Mouse (Mus musculus) kidney, adult 8-10 months (tissue): ENCODE data around the gene Disp2.

Source experiments
- DNase-seq, 2 experiments: peaks; one replicate each; pipeline ENCODE4 v3.0.0; 2022

The Disp2 gene

DNA sequence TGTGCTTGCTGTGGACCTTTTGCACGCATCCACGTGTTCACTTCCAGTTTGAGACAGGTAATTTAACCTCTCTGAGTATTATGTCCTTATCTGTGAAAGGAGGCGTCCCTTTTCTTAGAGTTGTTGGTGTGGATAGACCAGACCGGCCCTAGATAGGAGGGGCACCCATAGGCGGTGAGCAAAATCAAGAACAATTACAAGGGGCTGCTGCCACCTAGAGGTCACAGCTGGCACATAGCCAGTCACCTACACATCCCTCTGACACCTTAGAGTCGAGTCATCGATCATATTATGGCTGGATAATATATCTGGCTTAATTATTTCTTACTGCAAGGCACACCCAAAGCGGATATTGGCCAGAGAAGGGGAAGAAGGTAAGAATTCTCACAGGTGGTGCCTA is 19.7 kb upstream of the Disp2 start:
- DNase-seq = peak; percentile 43 to 62

DNA sequence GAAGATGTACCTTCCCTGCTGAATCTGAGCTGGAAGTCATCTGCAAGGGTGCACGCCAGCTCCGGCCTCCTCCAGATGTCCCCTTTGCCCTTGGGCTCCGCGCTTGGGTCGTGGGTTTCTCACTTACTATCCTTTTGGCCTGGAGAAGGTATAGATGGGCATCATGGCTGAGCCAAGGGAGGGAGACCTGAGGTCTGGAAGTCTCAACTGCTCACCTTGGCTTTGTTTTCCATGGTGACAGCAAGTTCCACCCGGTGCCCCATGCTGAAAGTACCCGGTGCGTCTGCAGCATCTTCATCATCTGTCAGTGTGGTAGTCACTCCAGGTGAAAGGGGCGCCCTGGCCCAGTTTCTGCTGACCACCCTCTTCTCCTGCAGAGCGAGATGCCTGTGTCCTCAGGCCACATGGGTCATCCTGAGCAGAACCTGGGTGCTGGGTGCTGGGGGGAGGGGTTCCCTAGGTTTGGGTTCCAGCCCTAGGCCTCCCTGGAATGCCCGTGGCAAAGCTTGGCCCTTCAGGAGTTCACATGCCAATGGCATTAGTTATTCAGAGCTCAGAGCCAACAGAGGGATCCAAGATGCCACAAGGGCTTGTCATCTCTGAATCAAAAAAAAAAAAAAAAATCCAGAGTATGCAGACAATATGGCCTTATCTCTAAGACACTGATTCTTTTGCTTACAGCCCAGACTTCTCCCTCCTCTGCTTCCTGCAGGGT is 19.1 kb upstream of the Disp2 start:
- DNase-seq = no peak

DNA sequence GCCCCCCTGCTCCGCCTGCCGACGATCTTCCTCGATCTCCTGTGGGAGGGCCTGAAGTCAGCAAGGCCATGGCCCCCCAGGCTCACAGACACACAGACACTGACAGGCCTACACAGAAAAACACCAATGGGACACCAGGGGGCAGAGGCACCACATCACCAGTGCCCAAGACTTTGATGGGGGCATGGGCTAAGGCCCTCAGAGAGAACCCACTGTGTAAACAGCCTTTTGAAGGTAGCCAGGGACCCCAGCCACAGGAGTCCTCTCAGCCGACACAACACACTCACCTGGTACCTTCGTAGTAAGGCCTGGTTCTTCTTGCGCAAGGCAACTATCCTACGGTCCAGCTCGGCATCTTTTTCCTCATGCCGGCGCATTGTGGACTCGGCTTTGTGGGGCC is 18.2 kb upstream of the Disp2 start:
- no peak for DNase-seq

DNA sequence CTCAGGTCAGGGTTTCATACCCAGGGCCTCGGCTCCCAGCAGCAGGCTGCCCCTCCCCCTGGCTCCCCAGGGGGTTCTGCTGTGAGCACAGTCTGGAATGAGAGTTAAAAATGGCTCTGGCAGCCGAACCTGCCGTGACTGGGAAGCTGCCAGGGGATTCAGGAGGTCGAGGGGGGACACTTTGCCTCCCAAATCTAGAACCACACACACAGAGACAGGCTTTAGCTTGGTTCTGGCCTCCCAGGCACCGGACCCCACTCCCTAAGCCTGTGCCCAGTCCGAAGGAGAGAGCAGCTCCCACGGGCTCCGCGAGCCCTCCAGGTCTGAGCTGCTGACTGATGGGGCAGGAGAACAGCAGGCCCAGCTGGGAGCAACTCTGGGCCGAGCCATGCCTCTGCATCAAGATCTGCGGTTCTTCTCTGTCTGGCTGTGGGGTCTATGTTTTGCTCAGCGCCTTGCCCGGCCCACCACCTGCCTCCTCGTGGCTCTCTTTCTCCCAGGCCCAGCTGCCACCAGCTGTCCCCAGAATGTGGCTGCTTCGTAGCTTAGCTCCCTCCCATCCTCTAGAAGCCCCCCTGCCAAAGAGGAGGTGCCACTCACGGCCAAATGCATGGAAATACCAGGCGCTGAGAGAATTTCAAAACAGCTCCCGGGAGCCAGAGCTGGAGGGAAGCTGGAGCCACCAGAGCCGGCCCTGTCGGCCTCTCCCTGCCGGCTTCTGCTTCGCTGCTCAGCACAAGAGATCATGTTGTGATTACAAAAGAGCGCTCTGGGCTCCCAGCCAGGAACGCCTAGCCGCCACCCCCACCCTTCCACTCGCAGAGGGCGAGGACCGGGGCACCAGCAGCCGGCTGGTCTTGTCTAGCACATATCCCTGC is 17.4 kb upstream of the Disp2 start, which contains the start of gene Ccdc9b:
Gene Ccdc9b, minus strand, starts transcription at position 756 of the 878 bp plus-strand sequence.
- DNase-seq = peak; percentile 94 to 96

DNA sequence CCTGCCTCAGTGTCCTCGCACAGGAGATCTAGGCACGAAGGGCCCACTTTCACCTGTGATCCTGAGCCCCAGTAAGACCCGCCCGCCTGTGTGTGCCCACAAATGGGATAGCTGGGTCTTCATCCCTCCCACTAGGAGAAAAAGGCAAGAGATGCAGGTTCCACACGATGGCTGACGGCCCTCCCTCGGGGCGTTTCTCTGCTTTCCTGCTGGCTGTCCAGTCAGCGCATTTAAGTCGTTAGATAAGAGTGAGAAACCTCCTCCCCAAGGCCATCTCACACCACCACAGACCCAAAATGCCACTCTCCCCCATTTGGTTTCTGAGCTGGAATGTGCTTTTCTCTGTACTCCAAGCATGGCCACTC is 16.8 kb upstream of the Disp2 start:
- no peak for DNase-seq

DNA sequence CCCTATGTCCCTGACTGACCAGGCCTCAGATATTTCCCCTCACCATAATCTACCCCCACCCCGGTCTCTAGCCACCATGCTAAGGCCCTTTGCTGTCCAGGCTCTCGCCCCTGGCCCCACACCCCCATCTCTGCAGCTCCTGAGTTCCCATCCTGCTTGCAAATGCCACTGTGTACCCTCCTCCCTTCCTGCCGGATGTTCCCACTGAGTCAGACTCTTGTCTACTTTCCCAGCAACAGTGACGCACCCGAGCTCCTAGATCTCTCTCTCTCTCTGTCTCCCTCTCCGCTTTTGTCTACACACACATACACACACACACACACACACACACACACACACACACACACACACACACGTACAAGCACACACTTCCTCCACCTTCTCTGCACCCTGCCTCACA is 16.1 kb upstream of the Disp2 start:
- no peak for DNase-seq

DNA sequence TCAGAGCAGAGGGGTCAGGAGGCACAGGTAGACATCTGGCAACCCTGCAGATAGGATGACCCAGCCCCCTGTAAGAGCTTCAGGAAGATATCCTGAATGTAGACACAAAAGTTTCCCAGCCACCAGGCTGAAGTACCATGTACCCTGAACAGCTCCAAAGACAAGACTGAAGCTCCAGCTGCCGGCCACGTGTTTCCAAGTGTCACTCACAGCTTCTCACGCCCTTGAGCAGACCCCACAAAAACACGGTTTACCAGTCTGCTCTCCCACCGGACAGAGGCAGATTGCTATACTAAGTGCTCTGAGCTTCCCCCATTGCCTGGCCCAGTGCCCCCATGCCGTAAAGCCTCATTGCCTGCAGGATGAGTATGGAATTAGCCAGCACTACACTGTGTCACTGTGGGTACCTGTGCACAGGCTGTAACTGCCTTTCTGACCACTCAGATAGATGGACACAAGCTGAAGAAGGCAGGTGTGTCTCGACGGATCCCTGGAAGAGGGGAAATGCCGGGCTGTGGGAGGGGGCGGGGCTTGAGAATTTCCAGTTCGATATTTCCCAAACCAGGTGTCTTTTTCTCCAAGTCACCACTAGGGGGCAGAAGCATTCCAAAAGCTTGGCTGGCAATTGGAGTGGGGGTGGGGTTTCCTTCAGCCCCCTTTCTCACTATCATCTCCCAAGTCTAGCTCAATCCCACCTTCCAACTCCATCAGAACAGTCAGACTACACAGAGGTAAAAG is 15.3 kb upstream of the Disp2 start:
- DNase-seq = peak; percentile 44 to 50

DNA sequence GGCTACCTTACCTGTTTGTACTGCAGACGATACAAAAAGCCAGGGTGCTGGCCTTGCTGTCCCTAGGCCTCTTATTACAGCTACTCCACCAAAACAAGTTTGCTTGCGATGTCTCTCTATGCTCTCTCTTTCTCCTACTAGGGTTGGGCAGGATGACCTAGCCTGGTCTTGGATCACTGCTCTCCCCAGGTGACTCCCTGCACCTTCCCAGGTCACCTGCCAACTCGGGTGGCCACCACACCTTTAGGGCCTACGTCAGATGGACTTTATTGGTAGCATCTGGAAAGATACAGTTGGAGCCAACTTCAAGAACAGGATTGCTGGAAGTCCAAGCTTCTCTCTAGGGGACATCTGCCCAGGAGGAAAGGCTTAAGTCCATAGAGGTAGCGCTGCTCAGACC is 14.6 kb upstream of the Disp2 start:
- no peak for DNase-seq

DNA sequence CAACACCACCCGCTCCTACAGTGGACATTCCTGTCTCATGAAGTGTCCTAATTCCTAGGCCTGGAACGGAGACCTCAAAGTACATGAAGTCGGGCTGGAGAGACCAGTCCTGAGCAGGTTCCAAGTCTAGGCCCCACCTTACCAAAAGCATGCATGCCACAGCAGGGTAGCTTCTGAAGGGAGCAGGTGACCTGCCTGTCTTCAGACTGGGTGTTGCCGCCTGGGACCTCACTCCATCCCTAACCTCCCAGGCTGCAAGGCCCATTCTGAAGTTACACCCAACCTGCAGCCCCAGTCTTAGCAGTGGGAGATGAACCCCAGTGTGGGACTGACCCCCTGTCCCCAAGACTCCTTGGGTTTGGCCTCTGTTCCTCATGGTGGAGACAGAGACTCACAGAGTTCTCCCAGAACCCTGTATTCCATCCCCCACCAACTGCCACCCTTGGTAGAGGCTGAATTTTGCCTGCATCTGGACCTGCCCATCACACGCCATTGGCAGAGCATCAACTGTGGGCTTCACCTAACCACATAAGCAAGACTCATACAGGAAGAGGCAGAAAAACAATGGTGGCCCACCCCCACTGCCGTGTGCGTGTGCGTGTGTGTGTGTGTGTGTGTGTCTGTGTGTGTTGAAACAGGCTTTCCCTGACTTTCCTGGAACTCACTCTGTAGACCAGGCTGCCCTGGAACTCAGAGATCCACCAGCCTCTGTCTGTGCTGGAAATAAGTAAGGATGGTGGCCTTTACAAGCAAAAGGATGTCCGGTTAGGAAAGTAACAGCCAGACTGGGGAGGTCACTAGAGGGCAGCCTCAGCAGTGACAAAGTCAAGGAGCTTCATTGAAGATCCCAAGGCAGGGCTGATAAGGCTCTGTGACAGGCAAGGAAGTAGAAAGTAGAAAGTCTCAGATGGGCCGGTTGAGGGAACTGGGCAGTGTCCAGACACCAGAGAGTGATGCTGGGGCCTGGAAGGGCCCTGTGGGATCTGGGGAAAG is 13.2 kb upstream of the Disp2 start:
- DNase-seq = no peak

DNA sequence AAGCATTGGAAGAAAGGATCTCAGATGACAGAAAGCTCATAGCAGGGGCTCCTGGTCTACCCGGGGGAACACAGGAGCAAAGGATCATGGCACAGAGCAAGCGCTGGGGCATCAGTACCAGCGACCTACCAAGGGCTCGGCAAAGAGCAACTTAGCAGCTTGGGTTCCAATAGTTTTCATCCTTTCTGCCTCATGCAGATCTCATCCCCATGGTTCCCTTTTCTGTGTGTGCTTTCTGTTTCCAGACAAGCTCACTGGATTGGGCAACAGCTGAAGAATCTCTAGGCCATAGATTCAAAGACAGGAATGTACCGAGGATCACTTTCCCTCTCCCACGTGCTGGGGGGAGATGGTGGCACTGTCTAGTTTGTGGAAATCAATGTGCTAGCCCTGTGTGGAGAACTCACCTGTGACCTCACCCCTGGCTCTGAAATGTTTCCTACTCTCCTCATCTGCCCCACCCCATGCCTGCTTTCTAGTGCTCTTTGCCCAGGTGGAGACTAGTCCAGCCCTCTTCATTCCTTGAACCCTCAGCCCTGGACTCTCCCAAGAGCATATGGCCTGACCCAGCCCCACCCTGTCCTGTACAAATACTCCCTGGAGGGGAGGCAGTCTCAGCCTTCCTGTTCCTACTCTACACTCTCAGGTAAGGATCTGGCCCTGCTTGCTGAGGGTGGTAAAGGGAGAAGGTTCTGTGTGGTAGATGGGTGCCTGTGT is 7.2 kb upstream of the Disp2 start, which contains the start of gene Phgr1:
Gene Phgr1, plus strand, starts transcription at position 612 of the 717 bp plus-strand sequence.
- no peak for DNase-seq

DNA sequence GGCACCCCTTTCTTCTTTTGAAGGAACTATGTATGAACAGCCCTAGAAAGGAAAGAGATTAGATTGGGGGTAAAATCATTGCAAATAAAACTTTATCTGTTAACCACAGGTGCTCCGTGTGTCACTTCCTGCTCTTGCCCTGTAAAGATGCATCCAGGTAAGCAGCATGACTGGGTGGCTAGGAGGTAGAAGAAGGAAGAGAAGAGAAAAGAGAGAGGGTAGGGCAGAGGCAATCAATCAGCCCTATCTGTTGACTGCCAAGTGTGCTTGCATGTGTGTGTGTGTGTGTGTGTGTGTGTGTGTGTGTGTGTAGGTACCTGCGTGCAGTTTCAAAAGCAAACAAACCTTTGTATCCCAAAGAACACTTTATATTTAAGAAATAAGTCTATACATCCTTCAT is 5.0 kb upstream of the Disp2 start:
- no peak for DNase-seq

DNA sequence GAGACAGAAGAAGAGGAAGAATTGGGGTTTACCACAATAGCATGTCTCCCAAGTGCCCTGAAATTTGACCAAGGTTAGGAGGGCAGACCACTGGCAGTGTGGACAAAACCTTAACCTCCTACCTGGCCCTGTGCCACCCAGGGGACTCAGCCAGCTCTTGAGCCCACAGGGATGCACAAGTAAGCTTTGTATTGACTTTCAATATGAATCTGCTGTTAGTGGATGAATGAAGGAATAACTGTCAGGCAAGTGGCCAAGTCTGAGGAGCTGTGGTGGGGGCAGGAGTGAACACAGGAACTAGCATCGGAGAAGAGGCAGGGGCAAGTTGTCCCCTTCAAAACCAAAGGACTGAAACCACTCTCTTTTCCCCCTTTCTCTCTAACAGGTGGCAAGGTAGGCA is 4.1 kb upstream of the Disp2 start:
- no peak for DNase-seq

DNA sequence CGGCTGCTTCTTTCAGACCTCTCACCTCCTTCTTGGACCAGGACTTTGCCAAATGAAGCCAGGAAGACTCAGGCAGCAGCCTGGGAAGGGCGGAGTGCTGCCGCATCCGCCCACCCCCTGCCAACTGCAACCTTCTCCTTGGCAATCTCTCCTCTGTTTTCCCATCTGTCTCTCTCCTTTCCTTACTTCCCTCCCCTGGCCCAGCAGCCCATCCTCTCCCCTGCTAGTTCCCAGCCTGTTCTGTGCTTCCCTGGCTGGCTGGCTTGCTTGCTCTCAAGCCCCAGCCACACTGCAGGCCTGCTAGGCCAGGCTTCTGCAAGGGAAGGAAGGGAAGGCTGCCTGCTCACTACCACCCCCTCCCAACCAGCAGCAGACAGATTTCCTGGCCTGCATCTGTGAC is 3.7 kb upstream of the Disp2 start:
- DNase-seq = no peak

DNA sequence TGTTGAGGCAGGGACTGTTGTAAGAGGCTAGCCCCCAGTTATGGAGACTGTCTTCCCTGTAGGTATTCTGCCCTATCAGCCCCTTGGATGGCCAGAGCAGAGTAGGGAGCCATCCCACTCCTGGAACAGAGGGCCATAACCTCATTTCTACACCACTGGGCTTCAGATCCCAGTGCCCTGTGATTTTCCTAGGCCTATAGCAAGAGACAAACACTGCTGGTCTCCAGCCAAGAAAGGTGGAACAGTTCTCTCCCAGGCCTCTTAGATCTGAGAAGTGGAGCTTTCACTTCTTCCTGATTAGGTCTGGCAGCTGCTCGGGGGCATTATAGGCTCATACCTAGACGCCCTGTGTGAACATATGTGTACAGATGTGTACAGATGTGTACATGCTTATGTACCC is 3.2 kb upstream of the Disp2 start:
- no peak for DNase-seq

DNA sequence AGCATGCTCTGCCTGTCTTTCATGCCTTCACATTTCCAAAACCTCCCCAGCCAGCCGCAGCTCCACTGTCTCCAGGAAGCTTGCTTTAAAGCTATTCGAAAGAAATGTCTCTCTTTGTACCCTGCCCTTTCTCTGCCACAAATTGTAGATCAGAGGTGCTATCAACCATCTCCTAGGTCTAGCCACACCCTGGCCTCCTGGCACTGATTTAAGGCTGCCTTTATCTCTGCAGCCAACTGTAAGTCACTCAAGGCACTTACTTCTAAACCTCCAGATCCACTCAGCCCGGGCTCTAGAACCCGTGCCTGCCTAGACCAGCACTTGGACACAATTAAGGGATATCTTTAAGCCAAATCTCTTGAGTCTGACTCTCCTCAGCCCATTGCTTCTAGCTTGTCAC is 1.1 kb upstream of the Disp2 start:
- no peak for DNase-seq

DNA sequence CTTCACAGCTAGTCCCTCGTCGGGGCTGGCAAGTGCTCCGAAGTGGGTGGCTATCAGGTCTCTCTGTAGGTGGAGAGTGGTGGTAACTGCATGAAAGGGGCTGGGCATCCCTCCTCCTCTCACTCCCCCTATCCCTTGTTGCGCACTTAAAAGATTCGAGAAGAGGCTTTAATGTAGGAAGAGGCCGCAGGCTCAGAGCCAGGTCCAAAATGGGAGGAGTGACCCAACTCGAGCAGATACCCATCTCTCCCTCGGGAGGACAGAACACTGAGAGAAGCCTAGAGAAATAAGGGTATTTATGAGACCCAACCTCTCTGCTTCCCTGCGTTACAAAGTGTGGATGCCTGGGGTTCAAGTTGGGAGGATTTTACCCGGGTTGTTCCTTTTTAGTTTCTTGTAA is 454 bp upstream of the Disp2 start:
- no peak for DNase-seq

DNA sequence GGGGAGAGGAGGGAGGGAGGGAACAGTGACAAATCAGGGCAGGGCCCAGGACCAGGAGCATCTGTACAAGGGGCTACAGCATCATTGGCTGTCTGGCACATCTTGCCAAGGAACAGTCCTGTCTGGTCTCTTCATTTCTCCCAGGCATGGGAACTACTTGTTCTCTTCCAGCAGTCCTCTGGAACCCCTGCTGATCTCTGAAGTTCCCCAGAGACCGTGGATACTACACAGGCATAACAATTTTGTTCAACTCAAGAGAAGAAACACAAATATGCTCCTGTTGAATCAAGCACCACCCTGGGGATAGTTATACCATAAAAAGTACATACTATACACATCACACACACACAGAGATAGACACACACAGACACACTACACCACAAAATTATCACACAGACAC is 1.6 kb downstream of the Disp2 start:
- no peak for DNase-seq

DNA sequence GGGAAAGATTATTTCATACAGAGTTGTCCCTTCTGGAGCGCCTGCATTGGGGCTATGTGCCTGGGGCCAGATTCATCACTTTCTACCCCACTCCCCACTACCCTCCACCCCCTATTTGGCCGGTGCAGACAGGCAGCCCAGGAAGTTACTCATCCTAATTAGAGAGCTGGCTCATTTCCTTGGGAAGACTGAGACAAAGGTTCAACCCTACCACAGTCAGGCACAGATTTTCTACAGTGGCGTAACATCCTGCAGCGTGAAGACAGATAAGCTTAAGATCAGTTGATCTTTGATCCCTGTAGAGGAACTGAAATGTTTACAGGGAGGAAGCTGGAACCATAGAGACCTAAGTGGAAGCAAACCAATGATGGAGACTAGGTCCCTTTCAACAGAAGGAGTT is 2.8 kb downstream of the Disp2 start:
- DNase-seq = no peak

DNA sequence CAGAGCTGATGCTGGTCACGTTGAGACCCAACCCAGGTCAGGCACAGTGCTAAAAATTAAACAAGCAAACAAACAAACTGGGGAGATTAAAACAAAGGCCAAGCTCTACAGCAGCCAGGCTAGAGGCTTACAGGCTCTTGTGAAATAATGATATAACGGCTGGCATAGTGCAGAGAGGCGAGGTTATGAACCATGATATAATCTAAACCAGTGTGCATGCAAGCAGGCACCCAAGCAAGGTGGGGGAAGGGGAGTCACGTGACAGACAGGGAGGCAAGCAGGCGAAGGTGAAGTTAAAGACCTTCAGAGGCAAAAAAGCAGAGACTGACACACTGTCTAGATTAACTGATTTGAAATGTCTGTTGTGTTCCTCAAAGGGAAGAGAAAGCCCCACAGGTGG is 3.6 kb downstream of the Disp2 start:
- DNase-seq = no peak

DNA sequence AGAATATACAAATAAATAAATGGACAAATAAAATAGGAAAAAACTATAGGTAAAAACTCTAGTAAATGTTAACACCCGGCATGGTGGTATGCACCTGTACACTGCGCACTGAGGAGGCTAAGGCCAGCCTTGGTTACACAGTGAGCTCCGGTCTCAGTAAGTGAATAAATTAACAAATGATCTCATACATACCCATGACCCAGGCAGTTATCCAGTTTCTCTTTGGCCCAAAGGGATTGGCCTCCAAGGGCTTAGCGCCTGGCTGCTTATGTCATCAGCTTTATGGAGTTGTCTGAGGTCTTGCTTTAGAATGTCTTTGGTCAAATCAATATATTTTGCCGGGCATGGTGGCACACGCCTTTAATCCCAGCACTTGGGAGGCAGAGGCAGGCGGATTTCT is 4.1 kb downstream of the Disp2 start:
- no peak for DNase-seq

DNA sequence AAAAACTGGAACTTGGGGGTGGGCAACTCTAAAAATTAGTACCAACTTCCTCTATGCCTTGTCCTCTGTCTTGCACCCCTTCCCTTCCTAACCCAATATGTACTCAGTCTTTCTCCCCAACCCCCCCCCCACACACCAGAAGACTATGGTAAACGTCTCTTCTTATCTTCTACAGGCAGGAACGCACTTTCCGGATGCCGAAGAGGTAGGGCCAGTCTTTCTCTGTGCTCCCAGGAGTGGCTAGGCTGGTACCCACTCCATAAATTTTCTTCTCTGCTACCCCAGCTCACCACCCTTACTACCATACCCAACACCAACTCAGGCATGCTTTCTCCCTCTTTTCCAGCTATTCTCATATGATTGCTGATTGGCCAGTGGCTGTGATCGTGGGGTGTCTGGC is 7.0 kb downstream of the Disp2 start:
- DNase-seq = no peak

DNA sequence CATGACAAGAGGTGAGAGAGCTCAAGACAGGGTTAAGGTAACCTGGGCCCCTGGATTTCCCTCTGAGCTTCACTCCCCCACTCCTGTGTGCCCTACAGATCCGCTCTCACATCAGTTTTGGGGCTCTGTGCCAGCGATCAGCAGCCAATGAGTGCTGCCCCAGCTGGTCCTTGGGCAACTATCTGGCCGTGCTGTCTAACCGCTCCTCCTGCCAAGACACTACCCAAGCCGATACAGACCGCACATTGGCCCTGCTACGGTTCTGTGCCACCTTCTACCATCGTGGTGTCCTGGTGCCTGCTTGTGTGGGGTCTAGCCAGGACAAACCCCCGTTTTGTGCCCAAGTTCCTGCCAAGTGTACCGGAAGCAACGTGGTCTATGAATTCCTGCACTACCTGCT is 10.0 kb downstream of the Disp2 start:
- DNase-seq = no peak
